Mouse (Mus musculus) liver, postnatal 0 days (tissue): Measurements from ENCODE around the gene Preb. TPM values are rescaled to one million over a fixed set of nuclear protein-coding genes. Genes with fewer than 3 reads are reported as not detected.
A peak's percentile ranks its signal among the peaks of the same experiment; 100 is the strongest.

ENCODE experiments used
- ATAC-seq: fragments of 200-750 bp; cut with Nextera tagmentation; 2 replicates; pipeline ENCODE4 v1.8.0; 2017; ENCODE audit warnings: mild to moderate bottlenecking, moderate library complexity
- DNase-seq: peaks from one replicate; pipeline ENCODE4 v3.0.0-alpha.2; 2016
- H3K27ac ChIP-seq: fragments of 300-500 bp; sonication (generic); 2 replicates; pipeline ENCODE4 v1.5.1; 2014; ENCODE audit warnings: antibody characterized with exemption, moderate library complexity, mild to moderate bottlenecking, low read depth
- H3K27me3 ChIP-seq: fragments of 300-500 bp; sonication (generic); 2 replicates; pipeline ENCODE4 v1.6.1; 2014; ENCODE audit warnings: low read length, control low read depth, mixed read lengths; ENCODE audit not compliant: insufficient read depth
- H3K36me3 ChIP-seq: fragments of 300-500 bp; sonication (generic); replicated peaks from 2 replicates; pipeline ENCODE4 v1.6.1; 2014; ENCODE audit warnings: mild to moderate bottlenecking, control low read depth, low read length, moderate library complexity, mixed read lengths; ENCODE audit not compliant: insufficient read depth
- H3K4me1 ChIP-seq: fragments of 300-500 bp; sonication (generic); 2 replicates; pipeline ENCODE4 v1.6.1; 2014; ENCODE audit warnings: antibody characterized with exemption, mild to moderate bottlenecking, control low read depth; ENCODE audit not compliant: insufficient read depth
- H3K4me2 ChIP-seq: fragments of 300-500 bp; sonication (generic); 2 replicates; pipeline ENCODE4 v1.6.1; 2014; ENCODE audit warnings: low read depth, mild to moderate bottlenecking, low read length, moderate library complexity, mixed read lengths
- H3K4me3 ChIP-seq: fragments of 300-500 bp; sonication (generic); 2 replicates; pipeline ENCODE4 v1.5.1; 2014; ENCODE audit warnings: low read depth, low read length
- H3K9ac ChIP-seq: fragments of 300-500 bp; sonication (generic); replicated peaks from 2 replicates; pipeline ENCODE4 v1.6.1; 2014; ENCODE audit warnings: mild to moderate bottlenecking, moderate library complexity
- H3K9me3 ChIP-seq: fragments of 300-500 bp; sonication (generic); 2 replicates; pipeline ENCODE4 v1.6.1; 2016; ENCODE audit warnings: mild to moderate bottlenecking, control low read depth, low read length, mixed read lengths
- CTCF ChIP-seq: sonication (generic); IDR thresholded peaks from 2 replicates; pipeline ENCODE4 v1.5.1; 2016; ENCODE audit warnings: antibody characterized with exemption, low read depth
- EP300 ChIP-seq: IDR thresholded peaks from 2 replicates; pipeline ENCODE4 v1.6.1; 2016; ENCODE audit warnings: antibody characterized with exemption, low read depth, mild to moderate bottlenecking
- WGBS: fragments of 180-500 bp; shearing (Covaris S2); extraction: QIAGEN DNeasy Blood & Tissue Kit; methylation state at CpG from one replicate; pipeline ENCODE4 v1.1.7; 2014; ENCODE audit not compliant: insufficient replicate concordance; 5-methylcytosine and 5-hydroxymethylcytosine counted together
- polyA plus RNA-seq: library from polyadenylated mRNA; unstranded; fragments of >200 nt; fragmentation: Nextera tagmentation; extraction: Ambion mirVana; gene quantifications from 2 replicates; pipeline ENCODE4 v1.2.1, GENCODE M21; 2015

Preb gene
- polyA plus RNA-seq, 1 experiment from 2014 or later = 80.6 TPM

DNA sequence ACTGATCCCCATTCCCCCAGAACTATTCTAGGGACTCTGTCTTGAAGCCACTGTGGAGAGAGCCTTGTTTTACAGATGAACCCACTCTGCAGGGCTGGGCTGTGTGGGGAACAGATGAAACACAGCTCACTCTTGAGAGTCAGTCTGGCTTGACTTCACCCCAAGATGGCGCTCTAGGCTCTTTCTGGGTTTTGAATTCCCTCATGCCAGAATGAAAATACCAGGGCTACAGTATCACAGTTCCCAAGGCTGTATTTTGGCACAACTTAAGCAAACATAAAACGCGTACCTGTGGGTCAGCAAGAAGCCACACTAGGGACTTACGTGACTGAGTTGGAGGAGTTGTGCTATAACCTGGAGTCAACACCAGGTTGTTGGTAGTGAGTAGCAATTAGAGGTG, 30.0 kb downstream of the Preb start:
- ATAC-seq = no peak

DNA sequence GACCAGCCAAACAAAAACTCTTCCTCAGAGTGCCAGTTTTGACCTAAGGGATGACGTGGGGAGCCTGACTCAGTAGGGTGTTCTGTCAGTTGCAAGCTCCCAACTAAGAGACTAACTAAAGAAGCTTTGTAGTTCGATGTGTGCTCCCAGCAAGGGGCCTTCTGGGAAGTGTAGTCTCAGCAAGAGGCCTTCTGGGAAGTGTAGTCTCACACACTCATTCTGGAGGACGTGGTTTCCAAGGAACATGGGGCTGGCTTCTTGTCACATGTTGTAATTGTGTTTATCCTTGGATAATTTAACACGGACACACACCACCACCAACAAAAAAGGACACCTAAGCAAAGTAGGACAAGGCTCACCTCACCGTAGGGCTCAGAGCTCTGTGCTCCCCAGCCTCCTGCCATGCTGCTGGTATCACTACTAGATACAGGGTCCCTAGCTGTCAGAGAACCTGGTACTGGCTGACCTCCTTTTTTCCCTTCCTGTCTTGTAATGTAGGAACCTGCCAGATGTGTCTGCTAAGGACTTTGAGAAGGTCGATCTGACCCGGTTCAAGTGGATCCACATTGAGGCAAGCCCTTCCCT, 32.1 kb downstream of the Preb start:
- no peaks in the 10 kb centered on the region for H3K27me3 ChIP-seq
- WGBS = 50% methylated on average over 7 of the region's 7 CpGs
- no peak overlapping the region for H3K4me3 ChIP-seq
- DNase-seq = no peak
- TF ChIP-seq EP300 (no peak), CTCF (no peak)
- no peak overlapping the region for H3K9ac ChIP-seq
- H3K4me1 ChIP-seq = peaks cover 7% of the 10 kb centered on the region
- H3K4me2 ChIP-seq = 0 out of 2 replicates have a peak overlapping the region, but pooled peaks have one; percentile 7
- ATAC-seq = peak; percentile 30; the same call in 1 of the 2 replicates
- no peaks in the 10 kb centered on the region for H3K9me3 ChIP-seq
- no peak overlapping the region for H3K27ac ChIP-seq
- peaks cover 6% of the 10 kb centered on the region; the same call in 1 of the 2 replicates for H3K36me3 ChIP-seq

More for the DNA sequence above, 30.0 kb downstream of the Preb start:
- H3K9ac ChIP-seq = no peak overlapping the region
- WGBS = 51% methylated on average over 4 of the region's 4 CpGs
- no peaks in the 10 kb centered on the region for H3K9me3 ChIP-seq
- H3K27ac ChIP-seq = no peak overlapping the region
- H3K27me3 ChIP-seq = no peaks in the 10 kb centered on the region
- peaks cover 6% of the 10 kb centered on the region; the same call in 1 of the 2 replicates for H3K36me3 ChIP-seq
- H3K4me1 ChIP-seq = no peaks in the 10 kb centered on the region; the same call in 1 of the 2 replicates
- peak; percentile 72 for DNase-seq
- peak; percentile 73 for TF ChIP-seq CTCF
- no peak for TF ChIP-seq EP300
- H3K4me3 ChIP-seq = no peak overlapping the region
- H3K4me2 ChIP-seq = no peak overlapping the region

DNA sequence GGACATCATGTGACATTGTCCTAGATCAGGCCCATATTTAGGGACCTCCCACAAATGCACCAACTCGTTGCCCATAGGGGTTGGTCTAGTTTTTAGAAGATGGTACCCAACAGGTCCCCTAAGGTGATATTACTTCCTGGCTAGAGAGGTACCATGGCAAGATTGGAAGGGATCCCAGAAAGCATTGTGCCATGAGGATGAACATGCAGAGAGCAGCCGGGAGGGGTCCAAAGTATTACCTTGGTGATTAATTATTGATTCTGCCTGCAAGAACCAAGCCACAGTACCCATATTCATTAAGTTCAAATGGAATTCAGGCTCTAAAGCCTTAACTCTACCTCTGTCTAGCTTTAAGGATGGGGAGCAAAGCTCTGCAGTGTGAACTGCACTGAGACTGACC, 34.1 kb downstream of the Preb start:
- no peak overlapping the region for H3K4me2 ChIP-seq
- H3K27ac ChIP-seq = no peak overlapping the region
- 71% methylated on average over 2 of the region's 2 CpGs for WGBS
- H3K36me3 ChIP-seq = peaks cover 6% of the 10 kb centered on the region; the same call in 1 of the 2 replicates
- TF ChIP-seq CTCF = no peak
- TF ChIP-seq EP300 = no peak
- DNase-seq (no peak), ATAC-seq (no peak)
- no peak overlapping the region for H3K4me3 ChIP-seq
- H3K4me1 ChIP-seq = peaks cover 21% of the 10 kb centered on the region
- H3K27me3 ChIP-seq = no peaks in the 10 kb centered on the region
- no peak overlapping the region for H3K9ac ChIP-seq
- no peaks in the 10 kb centered on the region for H3K9me3 ChIP-seq

DNA sequence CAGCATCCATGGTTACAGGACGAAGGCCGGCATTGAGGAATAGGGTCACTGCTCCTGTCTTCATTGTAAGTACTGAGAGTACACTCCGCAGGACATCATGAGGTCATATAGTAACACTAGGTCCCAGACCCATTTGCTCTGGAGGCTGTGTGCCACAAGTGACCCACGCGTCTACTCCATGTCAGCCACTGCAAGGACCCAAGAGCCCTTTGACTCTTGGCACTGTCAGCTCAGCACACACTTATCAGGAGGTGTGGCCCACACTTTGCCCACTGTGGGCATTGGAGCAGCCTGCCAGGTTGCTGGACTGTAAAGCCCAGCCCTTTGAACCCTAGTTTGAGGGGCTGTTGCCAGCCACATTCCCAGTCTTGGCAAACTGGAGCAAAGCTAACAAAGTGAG, 34.9 kb downstream of the Preb start:
- no peak overlapping the region for H3K4me3 ChIP-seq
- no peaks in the 10 kb centered on the region for H3K27me3 ChIP-seq
- H3K27ac ChIP-seq = no peak overlapping the region
- TF ChIP-seq EP300 (no peak), CTCF (no peak)
- H3K9me3 ChIP-seq = no peaks in the 10 kb centered on the region
- DNase-seq (no peak), ATAC-seq (no peak)
- whole genome bisulfite sequencing = 94% methylated on average over 5 of the region's 5 CpGs
- no peak overlapping the region for H3K9ac ChIP-seq
- peaks cover 29% of the 10 kb centered on the region for H3K4me1 ChIP-seq
- H3K4me2 ChIP-seq = no peak overlapping the region
- H3K36me3 ChIP-seq = peaks cover 4% of the 10 kb centered on the region

DNA sequence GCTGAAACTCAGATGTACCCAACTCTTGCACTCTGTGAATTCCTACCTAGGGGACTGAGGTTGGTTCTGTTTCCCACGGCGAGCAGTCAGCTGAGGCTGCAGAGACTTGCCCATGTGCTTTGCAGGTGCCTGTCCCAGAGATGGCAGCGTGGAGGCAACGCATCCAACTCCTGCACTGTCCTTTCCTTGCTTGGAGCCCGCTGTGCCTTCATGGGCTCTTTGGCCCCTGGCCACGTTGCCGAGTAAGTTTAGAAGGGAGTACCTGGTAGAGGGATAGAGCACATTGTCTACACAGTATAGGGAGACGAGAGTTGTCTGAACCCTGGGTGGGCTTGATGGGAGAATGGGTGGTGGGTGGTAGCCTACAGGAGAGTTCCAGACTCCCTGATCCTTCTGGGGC, 35.5 kb downstream of the Preb start:
- no peaks in the 10 kb centered on the region for H3K9me3 ChIP-seq
- no peaks in the 10 kb centered on the region for H3K27me3 ChIP-seq
- H3K4me2 ChIP-seq = no peak overlapping the region
- no peak overlapping the region for H3K27ac ChIP-seq
- ATAC-seq (no peak), DNase-seq (no peak)
- H3K36me3 ChIP-seq = peaks cover 8% of the 10 kb centered on the region
- H3K9ac ChIP-seq = no peak overlapping the region
- WGBS = 82% methylated on average over 8 of the region's 8 CpGs
- peaks cover 34% of the 10 kb centered on the region for H3K4me1 ChIP-seq
- no peak overlapping the region for H3K4me3 ChIP-seq
- TF ChIP-seq EP300 (no peak), CTCF (no peak)

DNA sequence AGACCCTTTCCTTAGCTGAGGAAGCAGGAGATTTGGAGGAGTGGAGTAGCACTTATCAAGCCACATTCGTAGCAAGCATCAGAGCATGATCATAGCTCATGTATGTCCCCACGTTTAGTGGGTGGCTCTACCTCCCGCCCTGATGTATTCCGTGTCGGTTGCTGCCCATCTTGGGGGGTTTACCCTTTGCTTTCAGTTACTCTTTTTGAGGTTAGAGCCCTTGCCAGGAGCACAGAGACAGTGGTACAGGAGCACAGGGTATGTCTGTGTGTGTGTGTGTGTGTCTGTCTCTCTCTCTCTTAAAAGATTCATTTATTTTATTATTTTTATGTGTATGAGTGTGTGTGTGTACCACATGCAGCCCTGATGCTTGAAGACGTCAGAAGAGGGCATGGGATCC, 37.0 kb downstream of the Preb start:
- no peaks in the 10 kb centered on the region for H3K9me3 ChIP-seq
- H3K4me3 ChIP-seq = peak overlapping the region; percentile 69
- DNase-seq = no peak
- TF ChIP-seq CTCF = no peak
- TF ChIP-seq EP300 = no peak
- H3K4me1 ChIP-seq = peaks cover 34% of the 10 kb centered on the region
- no peaks in the 10 kb centered on the region for H3K27me3 ChIP-seq
- no peak overlapping the region for H3K27ac ChIP-seq
- peak overlapping the region; percentile 92 for H3K4me2 ChIP-seq
- peak overlapping the region; percentile 74 for H3K9ac ChIP-seq
- peaks cover 8% of the 10 kb centered on the region for H3K36me3 ChIP-seq
- WGBS = 63% methylated on average over 6 of the region's 6 CpGs
- no peak for ATAC-seq
